Comparison of ENCODE assay signal across 8 mouse cellular contexts in genomic region chr3:88553880-88554586, GRCm38 (mm10). TPM values are rescaled to one million over a fixed set of nuclear protein-coding genes. Genes with fewer than 3 reads are reported as not detected.
DNase-seq lines count a peak whose midpoint lies in the region; ATAC-seq and TF ChIP-seq lines count a peak whose summit lies in the region.

No protein-coding gene starts in this region.

- H3K9me3 ChIP-seq in heart, embryonic 11.5 days (replicated peaks; ENCODE audit: control insufficient read depth, low read length): no peaks in the 10 kb centered on the region
- no peaks in the 10 kb centered on the region for H3K9me3 ChIP-seq in liver, postnatal 0 days (ENCODE audit: low read length)

- under 1% methylated on average over 39 of the region's 41 CpGs for WGBS in heart, embryonic 11.5 days (ENCODE audit: insufficient replicate concordance)
- under 1% methylated on average over 37 of the region's 41 CpGs for WGBS in liver, postnatal 0 days (ENCODE audit: insufficient replicate concordance)

- peak overlapping the region; percentile 98 for H3K27ac ChIP-seq in heart, embryonic 11.5 days (ENCODE audit: low read depth, low read length)
- H3K27ac ChIP-seq in liver, postnatal 0 days (ENCODE audit: low read depth): peak overlapping the region; percentile 98

- peak overlapping the region; percentile 80 for H3K4me3 ChIP-seq in heart, embryonic 11.5 days (ENCODE audit: low read depth, low read length)
- H3K4me3 ChIP-seq in liver, postnatal 0 days (ENCODE audit: low read depth, low read length): peak overlapping the region; percentile 84

- H3K36me3 ChIP-seq in heart, embryonic 11.5 days (ENCODE audit: control insufficient read depth, insufficient read depth, low read length): peaks cover 22% of the 10 kb centered on the region
- H3K36me3 ChIP-seq in liver, postnatal 0 days (replicated peaks; ENCODE audit: insufficient read depth, low read length): peaks cover 22% of the 10 kb centered on the region

- TF ChIP-seq EP300 in liver, postnatal 0 days (IDR thresholded peaks at IDR 0.05; ENCODE audit: low read depth): no peak

- peak; percentile 41; the same call in 1 of the 2 replicates for TF ChIP-seq CTCF in liver, postnatal 0 days (IDR thresholded peaks at IDR 0.05; ENCODE audit: low read depth)

- DNase-seq in heart, postnatal 4 days: no peak
- DNase-seq in T-cell, adult 2 months (ENCODE audit: low spot score): peak; percentile 46
- peak; percentile 67 for DNase-seq in induced T-regulatory cell, adult 2 months (ENCODE audit: low read depth)
- no peak for DNase-seq in liver, postnatal 0 days
- peak; percentile 64 to 67 for DNase-seq in right cerebral cortex, postnatal 10 days (ENCODE audit: low spot score in 2 of 2)
- DNase-seq in yolk sac, embryonic 10.5 days (ENCODE audit: low spot score): no peak

- H3K9ac ChIP-seq in heart, embryonic 11.5 days (ENCODE audit: low read depth, low read length): peak overlapping the region; percentile 93
- peak overlapping the region; percentile 92 for H3K9ac ChIP-seq in liver, postnatal 0 days (replicated peaks)

- peaks cover 14% of the 10 kb centered on the region for H3K4me1 ChIP-seq in heart, embryonic 11.5 days (ENCODE audit: control insufficient read depth, insufficient read depth, low read length)
- peaks cover 19% of the 10 kb centered on the region for H3K4me1 ChIP-seq in liver, postnatal 0 days (ENCODE audit: insufficient read depth)

- peak overlapping the region; percentile 87 for H3K4me2 ChIP-seq in heart, embryonic 11.5 days
- peak overlapping the region; percentile 98 for H3K4me2 ChIP-seq in liver, postnatal 0 days (ENCODE audit: low read depth, low read length)

- H3K27me3 ChIP-seq in heart, embryonic 11.5 days (ENCODE audit: control insufficient read depth, insufficient read depth, low read length): no peaks in the 10 kb centered on the region
- H3K27me3 ChIP-seq in liver, postnatal 0 days (ENCODE audit: insufficient read depth, low read length): no peaks in the 10 kb centered on the region

- ATAC-seq in heart, embryonic 11.5 days (replicated peaks; ENCODE audit: insufficient number of reproducible peaks, low FRiP score, low TSS enrichment): peak; percentile 47
- peak; percentile 48 for ATAC-seq in erythroid progenitor cell, adult 5-6 weeks (replicated peaks; ENCODE audit: low FRiP score, poor library complexity, severe bottlenecking)
- ATAC-seq in liver, postnatal 0 days: peak; percentile 7

RNA-seq across cellular contexts. Expression of gene Ubqln4, which starts 0.5 kb away (rescaled TPM):
- 48.8 and 49.5 TPM in 2 replicates for polyA plus RNA-seq in heart, embryonic 11.5 days (2014; fragmentation: Nextera tagmentation; extraction: Ambion mirVana)
- total RNA-seq in heart, postnatal 4 days (2021): 10 to 100 TPM; 55.3 to 60.1 TPM
- total RNA-seq in erythroid progenitor cell, adult 5-6 weeks (2015; ENCODE audit: low replicate concordance): 8.6 and 10.1 TPM in 2 replicates
- 6.3 and 7.6 TPM in 2 replicates for total RNA-seq in erythroid progenitor cell, adult 5-6 weeks (2017; ENCODE audit: low replicate concordance)
- 12.5 and 13.5 TPM in 2 replicates for polyA plus RNA-seq in liver, postnatal 0 days (2015; fragmentation: Nextera tagmentation; extraction: Ambion mirVana)

RNA-seq across cellular contexts. Expression of gene Lamtor2, which starts 1.2 kb away (rescaled TPM):
- 86.9 and 110 TPM in 2 replicates for polyA plus RNA-seq in heart, embryonic 11.5 days (2014; fragmentation: Nextera tagmentation; extraction: Ambion mirVana)
- 10 to 100 TPM; 81.9 to 89.1 TPM for total RNA-seq in heart, postnatal 4 days (2021)
- total RNA-seq in erythroid progenitor cell, adult 5-6 weeks (2015; ENCODE audit: low replicate concordance): 9.0 and 12.6 TPM in 2 replicates
- 7.7 and 23.3 TPM in 2 replicates for total RNA-seq in erythroid progenitor cell, adult 5-6 weeks (2017; ENCODE audit: low replicate concordance)
- polyA plus RNA-seq in liver, postnatal 0 days (2015; fragmentation: Nextera tagmentation; extraction: Ambion mirVana): 104 and 106 TPM in 2 replicates

RNA-seq across cellular contexts. Expression of gene Rab25, which starts 5.9 kb away (rescaled TPM):
- 0.21 TPM in 1 of 2 replicates, not detected in the other for polyA plus RNA-seq in heart, embryonic 11.5 days (2014; fragmentation: Nextera tagmentation; extraction: Ambion mirVana)
- total RNA-seq in heart, postnatal 4 days (2021): not detected
- not detected in 2 replicates for total RNA-seq in erythroid progenitor cell, adult 5-6 weeks (2015; ENCODE audit: low replicate concordance)
- total RNA-seq in erythroid progenitor cell, adult 5-6 weeks (2017; ENCODE audit: low replicate concordance): not detected in 2 replicates
- polyA plus RNA-seq in liver, postnatal 0 days (2015; fragmentation: Nextera tagmentation; extraction: Ambion mirVana): 0.13 and 0.29 TPM in 2 replicates

RNA-seq across cellular contexts. Expression of gene Ssr2, which starts 21.6 kb away (rescaled TPM):
- polyA plus RNA-seq in heart, embryonic 11.5 days (2014; fragmentation: Nextera tagmentation; extraction: Ambion mirVana): 206 and 229 TPM in 2 replicates
- total RNA-seq in heart, postnatal 4 days (2021): 100 to 1,000 TPM; 145 to 152 TPM
- total RNA-seq in erythroid progenitor cell, adult 5-6 weeks (2015; ENCODE audit: low replicate concordance): 97.7 and 101 TPM in 2 replicates
- total RNA-seq in erythroid progenitor cell, adult 5-6 weeks (2017; ENCODE audit: low replicate concordance): 23.9 and 50.2 TPM in 2 replicates
- polyA plus RNA-seq in liver, postnatal 0 days (2015; fragmentation: Nextera tagmentation; extraction: Ambion mirVana): 141 and 155 TPM in 2 replicates

RNA-seq across cellular contexts. Expression of gene Mex3a, which starts 21.8 kb away (rescaled TPM):
- polyA plus RNA-seq in heart, embryonic 11.5 days (2014; fragmentation: Nextera tagmentation; extraction: Ambion mirVana): 16.5 and 16.9 TPM in 2 replicates
- total RNA-seq in heart, postnatal 4 days (2021): 10 to 100 TPM; 11.7 TPM
- 0.42 TPM in 1 of 2 replicates, not detected in the other for total RNA-seq in erythroid progenitor cell, adult 5-6 weeks (2015; ENCODE audit: low replicate concordance)
- total RNA-seq in erythroid progenitor cell, adult 5-6 weeks (2017; ENCODE audit: low replicate concordance): 0.08 and 0.26 TPM in 2 replicates
- polyA plus RNA-seq in liver, postnatal 0 days (2015; fragmentation: Nextera tagmentation; extraction: Ambion mirVana): 0.37 and 0.51 TPM in 2 replicates

Comparison
In these comparisons a context has a peak if more than half of its experiments do, and no peak if none do; other contexts are left out.
1. DNase-seq: peak in T-cell, adult 2 months (single experiment), induced T-regulatory cell, adult 2 months (single experiment) and right cerebral cortex, postnatal 10 days (2 of 2); none in heart, postnatal 4 days (single experiment), liver, postnatal 0 days (single experiment) and yolk sac, embryonic 10.5 days (single experiment).
2. RNA of gene Ubqln4, which starts 0.5 kb away (total RNA-seq): 55.3 to 60.1 TPM in heart, postnatal 4 days; 6.3 to 10.1 TPM in erythroid progenitor cell, adult 5-6 weeks; every median in the first group is over 4 times any median in the second.
3. Peak in every context shown above with its lines, with median percentiles within 50 percentile points of each other: ATAC-seq.